Mouse (Mus musculus): ENCODE measurements around the gene Trp73. TPM values are rescaled to one million over a fixed set of nuclear protein-coding genes. Genes with fewer than 3 reads are reported as not detected.

Trp73 gene
- polyA plus RNA-seq, 1 experiment from 2014 or later, result 9.8 TPM

DNA sequence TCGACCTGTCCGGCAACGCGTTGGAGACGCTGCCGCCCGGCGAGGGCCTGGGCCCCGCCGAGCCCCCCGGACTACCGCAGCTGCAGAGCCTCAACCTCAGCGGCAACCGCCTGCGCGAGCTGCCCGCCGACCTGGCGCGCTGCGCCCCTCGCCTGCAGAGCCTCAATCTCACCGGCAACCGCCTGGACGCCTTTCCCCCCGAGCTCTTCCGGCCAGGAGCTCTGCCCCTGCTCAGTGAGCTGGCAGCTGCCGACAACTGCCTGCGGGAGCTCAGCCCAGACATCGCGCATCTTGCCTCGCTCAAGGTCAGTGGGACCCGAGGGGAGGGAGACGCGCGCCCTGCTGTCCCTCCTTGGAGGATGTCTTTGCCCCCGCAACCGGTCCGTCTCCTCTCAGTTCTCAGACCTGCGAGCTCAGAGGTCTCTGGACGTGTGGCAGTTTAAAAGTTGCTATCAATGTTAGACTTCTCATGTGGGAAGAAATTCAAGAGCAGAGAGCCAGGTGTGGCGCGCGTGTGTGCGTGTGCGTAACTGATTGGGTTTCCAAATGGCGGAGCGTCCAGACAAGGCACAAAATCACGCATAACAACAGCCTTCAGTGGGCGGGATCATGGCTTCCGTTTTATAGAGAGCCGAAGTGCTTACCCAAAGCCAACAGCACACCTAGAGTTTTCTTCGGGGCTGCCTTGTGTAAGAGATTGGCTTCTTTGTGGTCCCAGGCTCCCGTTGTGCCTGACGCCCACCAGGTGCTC lies 127.7 kb downstream of the Trp73 start:
- H3K9me3 ChIP-seq (replicated peaks), result no peaks in the 10 kb centered on the region

DNA sequence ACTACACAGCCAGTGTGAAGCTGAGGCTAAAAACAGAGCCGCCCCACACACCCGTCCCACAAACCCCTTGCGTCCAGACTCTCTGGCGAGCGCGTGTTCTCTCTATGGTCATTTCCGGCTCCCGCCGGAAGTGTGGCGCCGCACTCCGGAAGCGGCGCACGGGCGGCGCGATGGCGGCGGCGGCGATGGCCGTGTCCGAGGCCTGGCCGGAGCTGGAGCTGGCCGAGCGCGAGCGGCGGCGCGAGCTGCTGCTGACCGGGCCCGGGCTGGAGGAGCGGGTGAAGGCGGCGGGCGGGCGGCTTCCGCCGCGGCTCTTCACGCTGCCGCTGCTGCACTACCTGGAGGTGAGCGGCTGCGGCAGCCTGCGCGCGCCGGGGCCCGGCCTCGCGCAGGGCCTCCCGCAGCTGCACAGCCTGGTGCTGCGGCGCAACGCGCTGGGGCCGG lies 128.3 kb downstream of the Trp73 start, which contains the start of gene Lrrc47:
Gene Lrrc47 (plus strand): TSS at position 86 of the 444 bp plus-strand sequence.
- H3K9me3 ChIP-seq (replicated peaks), result no peaks in the 10 kb centered on the region
- WGBS, result under 1% methylated on average over 57 of the region's 59 CpGs
- H3K4me1 ChIP-seq, result peaks cover 26% of the 10 kb centered on the region
- H3K36me3 ChIP-seq, result peaks cover 35% of the 10 kb centered on the region
- peak within 1 kb of the TSS; percentile 97 for H3K4me2 ChIP-seq (replicated peaks)
- H3K27ac ChIP-seq (replicated peaks), result peak within 1 kb of the TSS; percentile 51; the same call in 1 of the 2 replicates
- peak; percentile 86 for ATAC-seq (ENCODE audit: insufficient number of reproducible peaks, low FRiP score, low TSS enrichment, low read depth)
- H3K4me3 ChIP-seq (replicated peaks), result peak within 1 kb of the TSS; percentile 99
- H3K9ac ChIP-seq, result peak within 1 kb of the TSS; percentile 96
- H3K27me3 ChIP-seq, result no peaks in the 10 kb centered on the region

More for the DNA sequence above, 127.7 kb downstream of the Trp73 start:
- peak overlapping the region; percentile 96 for H3K9ac ChIP-seq
- peaks cover 26% of the 10 kb centered on the region for H3K4me1 ChIP-seq
- 1% methylated on average over 55 of the region's 55 CpGs for WGBS
- peaks cover 35% of the 10 kb centered on the region for H3K36me3 ChIP-seq
- peak overlapping the region; percentile 99 for H3K4me3 ChIP-seq (replicated peaks)
- peak overlapping the region; percentile 97 for H3K4me2 ChIP-seq (replicated peaks)
- H3K27me3 ChIP-seq, result no peaks in the 10 kb centered on the region
- no peak for ATAC-seq (ENCODE audit: insufficient number of reproducible peaks, low FRiP score, low TSS enrichment, low read depth)
- H3K27ac ChIP-seq (replicated peaks), result peak overlapping the region; percentile 51; the same call in 1 of the 2 replicates

DNA sequence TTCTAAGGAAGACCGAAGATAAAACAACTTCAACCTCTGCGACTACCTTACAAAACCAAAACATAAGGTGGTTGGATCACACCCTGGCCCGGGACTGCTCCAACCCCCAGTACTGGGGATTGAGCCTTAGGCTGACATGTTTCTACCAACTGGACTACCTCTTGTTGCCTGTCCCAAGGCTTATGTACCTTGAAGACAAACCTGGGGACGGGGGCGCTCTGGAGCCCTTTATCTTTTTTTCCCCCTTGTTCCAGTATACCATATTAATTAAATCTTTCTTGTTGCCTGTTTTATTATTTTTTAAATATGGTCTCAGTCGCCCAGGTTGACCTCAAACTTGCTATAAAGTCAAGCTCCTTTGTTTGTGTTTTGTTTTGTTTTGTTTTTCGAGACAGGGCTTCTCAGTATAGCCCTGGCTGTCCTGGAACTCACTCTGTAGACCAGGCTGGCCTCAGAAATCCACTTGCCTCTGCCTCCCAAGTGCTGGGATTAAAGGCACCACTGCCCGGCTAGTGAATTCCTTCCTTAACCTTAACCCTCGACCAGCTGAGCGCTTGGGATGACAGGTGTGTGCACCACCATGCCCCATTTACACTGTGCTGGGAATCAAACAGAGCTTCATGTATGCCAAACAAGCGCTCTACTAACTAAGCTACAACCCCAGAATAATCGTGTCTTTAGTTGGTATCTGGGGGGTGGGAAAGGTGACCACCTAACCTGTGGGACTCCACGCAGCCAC lies 128.9 kb downstream of the Trp73 start:
- H3K4me3 ChIP-seq (replicated peaks), result peak overlapping the region; percentile 99
- H3K9me3 ChIP-seq (replicated peaks), result no peaks in the 10 kb centered on the region
- H3K4me2 ChIP-seq (replicated peaks), result peak overlapping the region; percentile 97
- WGBS, result 26% methylated on average over 13 of the region's 13 CpGs
- H3K36me3 ChIP-seq, result peaks cover 35% of the 10 kb centered on the region
- peaks cover 26% of the 10 kb centered on the region for H3K4me1 ChIP-seq
- no peaks in the 10 kb centered on the region for H3K27me3 ChIP-seq
- no peak overlapping the region; the same call in 1 of the 2 replicates for H3K27ac ChIP-seq (replicated peaks)
- ATAC-seq (ENCODE audit: insufficient number of reproducible peaks, low FRiP score, low TSS enrichment, low read depth), result peak; percentile 8
- H3K9ac ChIP-seq, result peak overlapping the region; percentile 96

- Histone ChIP-seq H3K27me3 (no peaks in the 10 kb centered on the region), H3K9ac (no peak overlapping the region), H3K4me3 (replicated peaks) (no peak overlapping the region), H3K4me1 (peaks cover 11% of the 10 kb centered on the region), H3K36me3 (peaks cover 44% of the 10 kb centered on the region), H3K27ac (replicated peaks) (no peak overlapping the region), H3K4me2 (replicated peaks) (no peak overlapping the region), H3K9me3 (replicated peaks) (no peaks in the 10 kb centered on the region)
- no peak for ATAC-seq (ENCODE audit: insufficient number of reproducible peaks, low FRiP score, low TSS enrichment, low read depth)
- 74% methylated on average over 4 of the region's 4 CpGs for WGBS
Observed at GRCm38 (mm10) chr4:154007759-154008158, 132.2 kb downstream of the Trp73 start.

GRCm38 (mm10) chr4:154006264-154006663 lies 133.7 kb downstream of the Trp73 start:
- no peak overlapping the region for H3K4me2 ChIP-seq (replicated peaks)
- no peaks in the 10 kb centered on the region for H3K9me3 ChIP-seq (replicated peaks)
- H3K4me3 ChIP-seq (replicated peaks), result no peak overlapping the region
- peaks cover 5% of the 10 kb centered on the region; the same call in 1 of the 2 replicates for H3K4me1 ChIP-seq
- H3K9ac ChIP-seq, result no peak overlapping the region
- no peaks in the 10 kb centered on the region for H3K27me3 ChIP-seq
- no peak overlapping the region for H3K27ac ChIP-seq (replicated peaks)
- WGBS, result 85% methylated on average over 6 of the region's 6 CpGs
- peaks cover 54% of the 10 kb centered on the region for H3K36me3 ChIP-seq
- ATAC-seq (ENCODE audit: insufficient number of reproducible peaks, low FRiP score, low TSS enrichment, low read depth), result no peak

Other genes starting within 250 kb of the Trp73 start
- gene A430005L14Rik, start 183.0 kb downstream of the Trp73 start, polyA plus RNA-seq (2015; fragmentation: Nextera tagmentation; extraction: Ambion mirVana), result 74.7 and 79.0 TPM in 2 replicates
- gene Dffb, start 165.1 kb downstream of the Trp73 start, polyA plus RNA-seq (2015; fragmentation: Nextera tagmentation; extraction: Ambion mirVana), result 12.7 and 15.0 TPM in 2 replicates
- gene Cep104, start 165.0 kb downstream of the Trp73 start, polyA plus RNA-seq (2015; fragmentation: Nextera tagmentation; extraction: Ambion mirVana), result 14.9 and 16.1 TPM in 2 replicates
- 21.3 and 23.1 TPM in 2 replicates for gene Lrrc47, start 128.5 kb downstream of the Trp73 start, polyA plus RNA-seq (2015; fragmentation: Nextera tagmentation; extraction: Ambion mirVana)
- gene Smim1, start 114.0 kb downstream of the Trp73 start, polyA plus RNA-seq (2015; fragmentation: Nextera tagmentation; extraction: Ambion mirVana), result 28.4 TPM in 2 replicates
- 0.15 and 0.20 TPM in 2 replicates for gene Ccdc27, start 97.5 kb downstream of the Trp73 start, polyA plus RNA-seq (2015; fragmentation: Nextera tagmentation; extraction: Ambion mirVana)
- gene Wrap73, start 2.2 kb upstream of the Trp73 start, polyA plus RNA-seq (2015; fragmentation: Nextera tagmentation; extraction: Ambion mirVana), result 44.1 and 44.6 TPM in 2 replicates
- 154 and 159 TPM in 2 replicates for gene Tprgl, start 20.5 kb upstream of the Trp73 start, polyA plus RNA-seq (2015; fragmentation: Nextera tagmentation; extraction: Ambion mirVana)
- gene Megf6, start 30.5 kb upstream of the Trp73 start, polyA plus RNA-seq (2015; fragmentation: Nextera tagmentation; extraction: Ambion mirVana), result 146 and 154 TPM in 2 replicates
- gene Arhgef16, start 161.5 kb upstream of the Trp73 start, polyA plus RNA-seq (2015; fragmentation: Nextera tagmentation; extraction: Ambion mirVana), result 7.5 and 7.7 TPM in 2 replicates
- gene B230104I21Rik, start 195.9 kb upstream of the Trp73 start, polyA plus RNA-seq (2015; fragmentation: Nextera tagmentation; extraction: Ambion mirVana), result not detected in 2 replicates